Mouse (Mus musculus): ENCODE results near the gene Susd4. TPM values are rescaled to one million over a fixed set of nuclear protein-coding genes. Genes with fewer than 3 reads are reported as not detected.

Susd4 gene
- total RNA-seq, 2 experiments from 2014 or later, result 0.22 to 0.43 TPM

GRCm38 (mm10) chr1:182878719-182879118 is 115.1 kb downstream of the Susd4 start:
- no peak for DNase-seq
- intact Hi-C loops (cut with DNase I), result no loop called here
- no peak overlapping the region for H3K4me3 ChIP-seq
- TF ChIP-seq CTCF (IDR thresholded peaks at IDR 0.05), result no peak
- no peak overlapping the region for H3K27ac ChIP-seq

- Histone ChIP-seq H3K4me3 (no peak overlapping the region), H3K27ac (no peak overlapping the region)
- intact Hi-C loops (cut with DNase I), result no loop called here
- DNase-seq, result no peak
- no peak for TF ChIP-seq CTCF (IDR thresholded peaks at IDR 0.05)
Observed at GRCm38 (mm10) chr1:182881246-182881645, 117.6 kb downstream of the Susd4 start.

- DNase-seq, result no peak
- TF ChIP-seq CTCF (IDR thresholded peaks at IDR 0.05), result no peak
- Histone ChIP-seq H3K27ac (no peak overlapping the region), H3K4me3 (no peak overlapping the region)
- intact Hi-C loops (cut with DNase I), result no loop called here
Observed at GRCm38 (mm10) chr1:182882611-182883010, 119.0 kb downstream of the Susd4 start.

GRCm38 (mm10) chr1:182895698-182896097 is 132.0 kb downstream of the Susd4 start:
- peak; percentile 73 for DNase-seq

GRCm38 (mm10) chr1:182897071-182897470 is 133.4 kb downstream of the Susd4 start:
- Histone ChIP-seq H3K4me3 (no peak overlapping the region), H3K27ac (no peak overlapping the region)
- no peak for TF ChIP-seq CTCF (IDR thresholded peaks at IDR 0.05)
- intact Hi-C loops (cut with DNase I), result loop anchor here (2.0 kb wide), 1 partner anchor 342 kb away; no protein-coding TSS in a partner anchor
- no peak for DNase-seq

More at GRCm38 (mm10) chr1:182895698-182896097, 132.0 kb downstream of the Susd4 start:
- peak; percentile 80 for TF ChIP-seq CTCF (IDR thresholded peaks at IDR 0.05)
- intact Hi-C loops (cut with DNase I), result loop anchor here (2.0 kb wide), 1 partner anchor 341 kb away; no protein-coding TSS in a partner anchor
- no peak overlapping the region for H3K27ac ChIP-seq
- no peak overlapping the region for H3K4me3 ChIP-seq

GRCm38 (mm10) chr1:182897506-182898138 is 134.0 kb downstream of the Susd4 start:
- Histone ChIP-seq H3K4me3 (no peak overlapping the region), H3K27ac (no peak overlapping the region)
- no peak for TF ChIP-seq CTCF (IDR thresholded peaks at IDR 0.05)
- no peak for DNase-seq
- intact Hi-C loops (cut with DNase I), result loop anchor here (2.0 kb wide), 1 partner anchor 343 kb away; no protein-coding TSS in a partner anchor

GRCm38 (mm10) chr1:182902095-182902494 is 138.4 kb downstream of the Susd4 start:
- TF ChIP-seq CTCF (IDR thresholded peaks at IDR 0.05), result no peak
- intact Hi-C loops (cut with DNase I), result no loop called here
- Histone ChIP-seq H3K27ac (no peak overlapping the region), H3K4me3 (no peak overlapping the region)
- DNase-seq, result no peak

GRCm38 (mm10) chr1:182902906-182903305 is 139.2 kb downstream of the Susd4 start:
- no peak overlapping the region for H3K27ac ChIP-seq
- intact Hi-C loops (cut with DNase I), result no loop called here
- TF ChIP-seq CTCF (IDR thresholded peaks at IDR 0.05), result no peak
- DNase-seq, result no peak
- H3K4me3 ChIP-seq, result no peak overlapping the region

GRCm38 (mm10) chr1:182905669-182906068 is 142.0 kb downstream of the Susd4 start:
- H3K4me3 ChIP-seq, result no peak overlapping the region
- H3K27ac ChIP-seq, result no peak overlapping the region
- intact Hi-C loops (cut with DNase I), result no loop called here
- DNase-seq, result no peak
- no peak for TF ChIP-seq CTCF (IDR thresholded peaks at IDR 0.05)

GRCm38 (mm10) chr1:182908050-182909036 is 144.7 kb downstream of the Susd4 start:
- peak overlapping the region; percentile 42 for H3K4me3 ChIP-seq
- peak overlapping the region; percentile 80 for H3K27ac ChIP-seq
- intact Hi-C loops (cut with DNase I), result loop anchor here (2.0 kb wide), 1 partner anchor 52 kb away; no protein-coding TSS in a partner anchor
- peak; percentile 94 for DNase-seq
- no peak for TF ChIP-seq CTCF (IDR thresholded peaks at IDR 0.05)

- no peak for DNase-seq
- intact Hi-C loops (cut with DNase I), result loop anchor here (2.0 kb wide), 1 partner anchor 52 kb away; no protein-coding TSS in a partner anchor
- TF ChIP-seq CTCF (IDR thresholded peaks at IDR 0.05), result no peak
- Histone ChIP-seq H3K27ac (peak overlapping the region; percentile 80), H3K4me3 (no peak overlapping the region)
Observed at GRCm38 (mm10) chr1:182909066-182909465, 145.4 kb downstream of the Susd4 start.

- no peak overlapping the region for H3K4me3 ChIP-seq
- intact Hi-C loops (cut with DNase I), result loop anchor here (2.0 kb wide), 1 partner anchor 51 kb away; no protein-coding TSS in a partner anchor
- DNase-seq, result no peak
- no peak for TF ChIP-seq CTCF (IDR thresholded peaks at IDR 0.05)
- peak overlapping the region; percentile 80; the same call in 1 of the 2 replicates for H3K27ac ChIP-seq
Observed at GRCm38 (mm10) chr1:182909596-182909995, 145.9 kb downstream of the Susd4 start.

- TF ChIP-seq CTCF (IDR thresholded peaks at IDR 0.05), result no peak
- intact Hi-C loops (cut with DNase I), result no loop called here
- H3K4me3 ChIP-seq, result no peak overlapping the region
- no peak for DNase-seq
- no peak overlapping the region for H3K27ac ChIP-seq
Observed at GRCm38 (mm10) chr1:182912591-182912990, 148.9 kb downstream of the Susd4 start.

Measured in gastrocnemius, adult 2 months (tissue).